ENCODE assay signal across 8 mouse cellular contexts in genomic region chr11:85989940-85990493, GRCm38 (mm10).
A peak's percentile ranks its signal among the peaks of the same experiment; 100 is the strongest.
DNase-seq lines count a peak whose midpoint lies in the region; ATAC-seq and TF ChIP-seq lines count a peak whose summit lies in the region.

No protein-coding gene starts in this region.

- H3K36me3 ChIP-seq in stomach, postnatal 0 days (ENCODE audit: control insufficient read depth, insufficient read depth, low read length): no peaks in the 10 kb centered on the region

- no peak overlapping the region for H3K27ac ChIP-seq in stomach, postnatal 0 days (replicated peaks)

- WGBS in stomach, postnatal 0 days: 20% methylated on average over 11 of the region's 12 CpGs

- H3K9me3 ChIP-seq in stomach, postnatal 0 days (ENCODE audit: control insufficient read depth, low read length): no peaks in the 10 kb centered on the region

- peak overlapping the region; percentile 8; the same call in 1 of the 2 replicates for H3K9ac ChIP-seq in stomach, postnatal 0 days (ENCODE audit: low read length)

- peak overlapping the region; percentile 44; the same call in 1 of the 2 replicates for H3K4me2 ChIP-seq in stomach, postnatal 0 days (replicated peaks; ENCODE audit: low read depth)

- H3K4me1 ChIP-seq in stomach, postnatal 0 days (replicated peaks; ENCODE audit: control insufficient read depth, insufficient read depth): no peaks in the 10 kb centered on the region

- 0 out of 2 replicates have a peak, but pooled peaks have one; percentile 44 for ATAC-seq in stomach, postnatal 0 days (ENCODE audit: low FRiP score, low TSS enrichment)

- TF ChIP-seq EP300 in stomach, postnatal 0 days (optimal IDR thresholded peaks at IDR 0.05): no peak

- H3K27me3 ChIP-seq in stomach, postnatal 0 days (ENCODE audit: control insufficient read depth, insufficient read depth, low read length): no peaks in the 10 kb centered on the region

- TF ChIP-seq CTCF in stomach, postnatal 0 days (IDR thresholded peaks at IDR 0.05; ENCODE audit: low read depth): peak; percentile 47

- DNase-seq in adrenal gland, postnatal 10 days: peak; percentile 39
- no peak for DNase-seq in adrenal gland, postnatal 25 days
- peak; percentile 58 for DNase-seq in MN1 (ENCODE audit: low spot score)
- DNase-seq in gastrocnemius, postnatal 10 days: peak; percentile 18
- DNase-seq in kidney, postnatal 14 days: peak; percentile 60
- DNase-seq in mesoderm, embryonic 11.5 days (ENCODE audit: low read depth, low spot score): peak; percentile 41
- peak; percentile 31 for DNase-seq in stomach, postnatal 0 days (ENCODE audit: low spot score)
- no peak for DNase-seq in frontal cortex, postnatal 14 days (ENCODE audit: low spot score in 2 of 2)

- H3K4me3 ChIP-seq in stomach, postnatal 0 days (ENCODE audit: low read depth, low read length): peak overlapping the region; percentile 19; the same call in 1 of the 2 replicates

Comparison
In these comparisons a context has a peak if more than half of its experiments do, and no peak if none do; other contexts are left out.
1. DNase-seq: peak in adrenal gland, postnatal 10 days (single experiment), MN1 (single experiment), gastrocnemius, postnatal 10 days (single experiment), kidney, postnatal 14 days (single experiment), mesoderm, embryonic 11.5 days (single experiment) and stomach, postnatal 0 days (single experiment); none in adrenal gland, postnatal 25 days (single experiment) and frontal cortex, postnatal 14 days (0 of 2).